Mouse (Mus musculus): ENCODE measurements around the gene Gypa. TPM values are rescaled to one million over a fixed set of nuclear protein-coding genes. Genes with fewer than 3 reads are reported as not detected.

Gypa gene
- total RNA-seq, 2 experiments from 2014 or later = 4.3 to 10.9 TPM

DNA sequence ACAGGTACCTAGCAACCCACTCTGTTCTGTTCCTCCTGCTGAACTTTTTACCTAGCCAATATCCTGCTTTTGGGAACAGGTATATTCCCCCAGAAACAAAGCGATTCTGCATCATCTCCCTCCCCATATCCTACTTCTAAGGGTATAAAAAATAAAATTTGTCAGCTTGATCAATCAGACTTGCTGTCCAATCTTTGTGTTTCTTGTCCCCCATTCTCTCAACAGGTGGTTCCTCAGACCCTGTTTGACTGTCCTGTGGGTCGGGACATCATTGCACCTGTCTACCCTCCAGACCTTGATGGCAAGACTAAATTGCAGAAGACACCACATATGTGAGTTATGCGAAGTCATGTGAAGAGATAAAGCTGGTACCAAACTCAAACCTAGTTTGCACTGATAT lies 48.3 kb downstream of the Gypa start:
- DNase-seq = no peak

DNA sequence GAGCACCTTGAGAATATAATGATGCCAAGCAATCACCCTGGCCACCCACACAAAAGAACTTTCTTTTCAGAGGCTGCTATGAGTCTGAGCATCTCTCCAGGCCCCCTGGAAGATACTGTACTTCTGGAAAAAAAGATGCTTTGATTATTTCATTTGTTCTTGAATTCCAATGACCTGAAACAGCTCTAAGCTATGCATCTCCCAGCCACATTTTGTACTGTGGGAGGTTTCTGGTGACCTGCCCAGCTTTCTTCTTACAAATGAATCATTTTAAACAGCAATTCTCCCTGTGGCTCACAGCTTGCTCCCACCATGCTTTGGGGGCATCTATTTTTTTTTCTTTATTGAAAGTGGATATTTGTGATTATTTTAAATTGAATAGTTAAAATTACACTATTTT lies 56.9 kb downstream of the Gypa start:
- DNase-seq = no peak

DNA sequence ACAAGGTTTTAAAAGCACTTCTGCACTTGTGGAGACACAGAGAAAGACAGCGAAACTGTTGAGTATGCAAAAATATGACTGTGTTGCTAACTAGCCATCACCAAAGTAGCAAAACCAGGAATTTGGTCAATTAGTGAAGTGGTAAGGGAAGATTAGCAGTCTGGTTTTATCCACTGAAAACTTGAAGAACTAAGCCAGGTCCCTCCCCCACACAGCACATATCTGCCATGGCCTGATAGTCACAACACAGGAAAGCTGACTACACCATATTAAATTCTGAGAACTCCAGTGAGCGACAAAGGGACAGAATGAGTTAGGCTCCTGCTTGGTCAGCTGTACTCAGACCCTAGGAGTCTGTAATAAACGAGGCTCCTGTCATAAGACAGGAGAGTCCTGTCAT lies 57.7 kb downstream of the Gypa start:
- no peak for DNase-seq

DNA sequence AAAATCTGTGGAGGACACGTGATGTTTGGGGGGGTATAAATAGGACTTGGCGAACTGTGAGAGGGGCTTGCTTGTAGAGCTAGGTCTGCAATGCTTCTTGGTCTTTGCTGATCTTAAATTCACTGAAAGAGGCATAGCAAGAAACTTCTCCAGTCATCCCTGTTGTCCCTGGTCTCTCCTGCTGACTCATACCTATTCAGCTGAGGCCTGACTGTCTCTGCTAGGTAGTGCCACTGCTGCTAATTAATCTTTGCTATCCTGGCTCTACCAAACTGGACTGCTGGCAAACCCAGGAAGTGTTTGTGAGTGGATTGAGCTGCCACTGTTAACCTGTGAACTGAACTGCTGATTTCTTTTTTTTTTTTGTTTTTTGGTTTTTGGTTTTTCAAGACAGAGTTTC lies 61.4 kb downstream of the Gypa start:
- DNase-seq = no peak

Other genes with a start within 250 kb of the Gypa start
- gene Frem3, start 117.3 kb downstream of the Gypa start, total RNA-seq (2021) = not detected
- gene Smarca5, start 245.7 kb downstream of the Gypa start, total RNA-seq (2021) = 10 to 100 TPM; 62.0 to 63.1 TPM

Measured in adrenal gland, postnatal 10 days (tissue).